Mouse (Mus musculus) telencephalon, adult 2 months (tissue): ENCODE measurements around the gene Slamf8.

Experiments used
- DNase-seq: peaks from one replicate; pipeline ENCODE4 v3.0.0-alpha.2; 2011; ENCODE audit warnings: low read depth, low spot score

Gene Slamf8

DNA sequence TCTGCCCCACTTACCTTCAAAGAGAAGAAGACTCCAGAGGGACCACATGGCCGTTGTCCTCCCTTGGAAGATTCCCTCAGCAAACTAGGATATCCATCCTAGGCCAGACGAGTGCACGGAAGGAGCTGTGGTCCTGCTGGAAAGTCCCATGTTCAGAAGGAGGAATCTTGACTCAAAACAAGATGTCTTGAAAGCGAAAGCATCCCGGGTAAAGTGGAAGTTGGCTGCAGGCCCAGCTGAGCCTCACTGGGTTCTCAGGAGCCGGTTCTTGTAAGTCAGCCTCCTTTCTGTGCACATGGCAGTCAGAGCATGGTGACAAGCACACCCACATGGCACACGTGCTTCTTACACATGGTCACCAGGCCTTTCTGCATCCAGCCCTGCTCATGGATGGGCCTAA is at the start of gene Slamf8:
Gene Slamf8, minus strand, starts transcription at position 184 of the 400 bp plus-strand sequence.
- DNase-seq, result peak; percentile 23

DNA sequence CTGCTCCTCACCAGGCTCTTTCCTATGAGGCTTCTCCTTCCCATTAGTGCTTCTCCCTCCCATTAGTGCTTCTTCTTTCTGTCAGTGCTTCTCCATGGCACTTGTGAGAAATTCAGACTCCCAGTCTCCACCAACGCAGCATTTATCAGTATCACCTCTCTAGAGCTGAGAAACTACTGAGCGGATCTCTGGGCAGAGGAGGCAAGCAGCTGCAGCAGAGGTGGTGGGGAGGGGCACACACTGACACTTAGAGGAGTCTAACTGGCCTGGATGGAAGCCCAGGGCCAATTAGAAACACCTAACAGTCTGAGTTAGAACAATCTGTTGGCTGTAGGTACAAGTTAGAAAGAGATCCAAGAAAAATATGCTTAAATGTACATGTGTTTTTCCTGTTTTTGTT is 48.4 kb upstream of the Slamf8 start:
- DNase-seq, result no peak

DNA sequence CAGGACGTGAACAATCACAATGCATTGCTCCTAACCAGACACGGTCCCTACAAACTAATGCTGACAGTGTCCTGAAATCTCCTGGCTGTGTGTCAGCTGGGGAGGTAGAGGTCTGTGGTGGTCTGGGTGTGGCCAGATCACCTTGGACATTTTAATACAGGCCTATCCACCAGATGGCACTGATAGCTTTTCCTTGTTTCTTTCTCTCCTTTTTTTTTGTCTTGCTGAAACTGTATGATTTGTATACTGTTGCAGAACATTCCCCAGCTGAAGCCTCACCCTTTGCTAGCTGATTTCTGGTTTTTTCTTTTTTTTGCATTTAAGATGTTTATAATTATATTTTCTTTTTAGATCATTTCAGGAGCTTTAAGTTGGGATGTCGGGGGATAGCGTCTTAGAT is 47.4 kb upstream of the Slamf8 start:
- DNase-seq, result no peak

DNA sequence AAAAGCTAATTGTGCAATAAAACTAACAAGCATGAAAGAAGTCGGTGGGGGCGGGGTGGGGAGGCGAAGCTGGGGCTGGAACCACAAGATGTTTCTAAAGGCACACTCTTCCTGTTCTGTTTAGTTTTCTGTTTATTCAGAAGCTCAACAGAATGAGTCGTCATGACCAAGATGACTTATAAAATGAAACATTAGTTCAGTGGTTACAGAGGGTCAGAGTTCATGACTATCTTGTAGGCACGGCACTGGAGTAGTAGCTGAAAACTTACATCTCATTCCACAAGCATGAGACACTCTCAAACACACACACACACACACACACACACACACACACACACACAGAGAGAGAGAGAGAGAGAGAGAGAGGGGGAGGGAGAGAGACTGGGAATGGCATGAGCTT is 45.9 kb upstream of the Slamf8 start:
- DNase-seq, result no peak

DNA sequence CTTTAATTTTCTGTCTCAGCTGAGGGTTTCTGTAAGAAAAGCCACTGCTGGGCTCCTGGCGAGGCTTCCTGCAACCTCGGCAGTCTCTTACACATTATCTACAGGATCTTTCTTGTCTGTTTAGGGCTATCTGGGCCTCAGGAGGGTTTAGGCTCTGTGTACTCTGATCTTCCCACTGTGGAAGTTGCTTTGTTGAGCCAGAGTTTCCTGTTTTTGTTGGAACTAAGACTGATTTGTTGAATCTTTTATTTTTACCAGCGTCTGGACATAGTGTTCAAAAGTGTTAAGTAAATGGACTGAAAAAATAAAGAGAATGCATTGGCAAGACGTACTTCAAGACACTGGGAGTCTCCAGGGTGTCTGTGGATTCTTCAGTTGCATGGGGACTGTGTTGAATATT is 44.9 kb upstream of the Slamf8 start:
- DNase-seq, result no peak

DNA sequence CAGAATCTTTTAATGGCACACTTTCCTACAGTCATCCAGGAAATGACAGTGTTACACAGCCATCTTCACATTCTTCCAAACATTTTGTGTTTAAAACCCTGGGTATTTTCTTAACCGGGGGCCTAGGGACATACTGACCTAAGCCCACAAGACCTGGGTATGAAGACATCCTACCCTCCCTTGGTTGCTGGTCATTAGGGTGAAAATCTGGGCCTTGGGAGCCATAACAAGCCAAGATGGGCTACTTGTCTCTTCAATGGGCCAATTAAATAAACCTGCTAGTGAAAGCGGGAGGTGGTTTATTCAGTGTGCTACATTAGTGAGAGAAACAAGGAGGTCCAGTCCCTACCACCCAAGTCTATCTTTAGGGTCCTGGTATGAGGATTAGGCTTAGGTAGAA is 43.8 kb upstream of the Slamf8 start:
- no peak for DNase-seq

DNA sequence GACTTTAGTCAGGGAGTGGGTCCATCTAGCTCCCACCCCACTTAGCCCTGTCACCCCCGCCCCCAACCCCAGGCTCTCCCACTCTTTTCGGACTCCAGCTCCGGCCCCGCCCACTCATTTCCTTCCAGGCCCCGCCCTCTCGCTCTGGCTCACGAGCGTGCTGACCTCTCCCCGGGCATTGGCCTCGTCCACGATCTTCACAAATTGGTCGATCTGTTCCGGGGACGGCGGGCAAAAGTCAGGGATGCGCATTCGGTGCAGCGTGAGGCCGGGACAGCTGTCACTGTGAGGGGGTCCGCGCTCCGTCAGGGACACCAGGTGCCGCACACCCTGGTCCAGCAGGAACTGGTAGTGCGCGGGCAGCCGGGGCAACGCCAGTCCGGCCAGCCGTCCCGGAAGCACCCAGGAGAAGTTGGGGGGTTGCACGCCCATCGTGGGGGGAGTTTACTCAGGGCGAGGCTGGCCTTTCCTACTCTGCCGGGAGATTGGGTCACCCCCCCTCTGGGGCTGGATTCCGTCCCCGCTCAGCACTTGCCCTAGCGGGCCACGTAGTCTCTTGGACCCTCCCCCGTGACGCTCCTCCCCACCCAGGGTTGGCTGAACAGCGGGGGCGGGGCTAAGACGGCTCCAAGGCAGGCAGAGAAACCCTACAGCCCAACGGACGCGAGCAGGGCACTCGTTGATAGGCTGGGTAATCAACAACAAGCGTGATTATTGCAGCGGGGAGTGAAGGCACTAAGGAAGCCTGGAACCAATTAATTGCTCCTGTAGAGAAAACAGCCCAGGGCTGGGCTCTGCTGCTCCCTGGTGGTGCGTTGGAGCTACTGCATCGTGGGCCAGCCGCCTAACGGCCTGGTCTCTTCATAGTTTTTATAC is 42.3 kb upstream of the Slamf8 start, which contains the start of gene Dusp23:
Gene Dusp23, minus strand, starts transcription at position 512 of the 876 bp plus-strand sequence.
- DNase-seq, result peak; percentile 96

DNA sequence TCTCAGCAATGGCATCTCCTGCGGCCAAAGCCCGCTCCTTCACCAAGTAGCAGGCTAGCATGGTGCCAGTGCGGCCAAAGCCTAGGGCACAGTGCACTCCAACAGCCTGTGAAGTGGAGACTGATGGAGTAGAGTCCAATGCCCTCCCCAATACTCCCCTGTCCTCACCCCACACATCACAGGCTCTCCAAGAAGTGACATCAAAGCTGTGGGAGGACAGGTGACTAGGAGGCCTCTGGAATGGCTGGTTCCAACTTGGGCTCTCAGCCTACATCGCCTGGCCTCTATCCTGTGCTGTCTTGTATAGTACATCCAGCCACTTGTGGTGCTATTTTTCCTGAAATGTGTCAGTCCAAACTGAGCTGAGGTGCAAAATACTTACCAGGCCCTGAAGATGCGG is 41.4 kb upstream of the Slamf8 start:
- no peak for DNase-seq

DNA sequence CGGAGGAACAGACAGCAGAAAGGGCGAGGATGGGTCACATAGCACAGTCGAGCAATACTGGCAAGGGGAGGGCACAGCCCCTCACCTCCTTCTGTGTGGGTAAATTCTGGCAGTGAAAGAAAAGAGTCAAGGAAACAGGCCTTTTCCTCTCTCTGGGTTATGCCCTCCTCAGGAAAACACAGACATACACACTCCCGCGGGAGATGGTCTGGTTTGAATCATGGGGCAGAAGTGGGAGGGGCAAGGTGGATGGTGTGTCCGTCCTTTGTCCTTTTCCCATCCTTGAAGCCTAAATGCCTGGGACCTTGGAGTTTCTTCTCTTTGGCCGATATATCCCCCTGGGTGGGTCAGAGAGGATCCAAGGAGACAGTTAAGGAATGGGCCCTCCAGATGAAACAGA is 39.5 kb upstream of the Slamf8 start:
- DNase-seq, result no peak

DNA sequence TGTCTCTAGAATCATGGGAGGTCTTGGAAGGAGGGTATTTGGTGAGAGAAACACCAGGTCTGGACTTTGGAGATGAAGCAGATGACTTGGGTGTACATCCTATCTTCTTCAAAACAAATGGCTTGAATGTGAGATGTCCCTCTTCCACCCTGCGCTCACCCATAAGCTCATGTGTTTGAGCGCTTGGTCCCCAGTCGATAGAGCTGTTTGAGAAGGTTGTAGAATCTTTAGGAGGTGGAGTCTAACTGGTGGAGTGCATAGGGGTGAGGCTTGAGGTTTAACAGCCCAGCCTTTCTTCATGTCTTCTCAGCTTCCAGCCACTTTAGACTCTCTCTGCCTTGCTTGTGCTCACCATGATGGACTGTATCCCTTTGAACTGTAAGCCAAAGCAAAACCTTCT is 35.9 kb upstream of the Slamf8 start:
- no peak for DNase-seq

DNA sequence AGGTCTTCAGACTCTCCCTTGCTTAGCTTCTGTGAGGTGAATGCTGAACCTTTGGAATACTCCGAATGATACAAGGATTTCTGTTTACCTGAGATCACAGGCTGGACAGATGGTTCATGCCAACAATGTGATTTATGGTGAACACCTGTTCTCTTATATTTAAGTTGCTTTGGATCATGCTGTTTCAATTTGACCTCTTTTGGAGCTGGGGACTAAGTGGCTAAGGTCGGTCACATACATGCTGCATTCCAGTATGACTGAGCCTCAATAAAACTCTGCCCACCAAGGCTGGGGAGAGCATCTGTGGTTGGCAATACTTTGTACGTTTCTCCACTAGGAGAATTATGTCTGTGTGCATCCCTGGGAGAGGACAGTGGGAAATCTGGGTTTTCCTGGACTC is 33.7 kb upstream of the Slamf8 start:
- no peak for DNase-seq

DNA sequence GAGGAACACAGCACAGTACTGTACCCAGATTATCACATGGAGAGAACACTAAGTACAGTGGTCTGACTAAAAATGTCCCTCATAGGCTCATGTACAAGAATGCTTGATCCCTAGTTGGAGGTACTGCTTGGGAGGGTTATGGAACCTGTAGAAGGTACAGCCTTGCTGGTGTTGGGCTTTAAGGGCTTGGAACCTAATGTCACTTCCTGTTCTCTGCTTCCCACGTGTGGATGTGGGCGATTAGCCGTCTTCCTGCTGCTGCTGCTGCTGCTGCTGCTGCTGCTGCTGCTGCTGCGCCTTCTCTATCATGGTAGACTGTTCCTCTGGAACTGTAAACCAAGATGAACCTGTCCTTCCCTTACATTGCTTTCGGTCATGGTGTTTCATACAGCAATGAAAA is 33.2 kb upstream of the Slamf8 start:
- no peak for DNase-seq

DNA sequence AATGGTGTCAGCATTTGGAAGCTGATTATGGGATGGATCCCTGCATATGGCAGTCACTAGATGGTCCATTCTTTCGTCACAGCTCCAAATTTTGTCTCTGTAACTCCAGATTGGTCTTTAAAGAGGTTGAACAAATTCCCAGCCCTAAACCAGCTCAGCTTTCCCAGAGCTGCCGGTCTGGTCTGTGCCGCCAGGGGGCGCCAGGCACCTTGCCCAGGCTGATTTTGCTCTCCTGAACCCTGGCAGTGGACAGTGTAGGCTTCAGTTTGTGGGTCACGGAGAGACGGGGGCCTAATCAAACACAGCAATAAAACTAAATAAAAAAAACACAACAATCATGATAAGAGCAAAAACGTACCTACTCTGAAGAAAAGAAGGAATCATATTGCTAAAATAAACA is 28.9 kb upstream of the Slamf8 start:
- DNase-seq, result no peak

DNA sequence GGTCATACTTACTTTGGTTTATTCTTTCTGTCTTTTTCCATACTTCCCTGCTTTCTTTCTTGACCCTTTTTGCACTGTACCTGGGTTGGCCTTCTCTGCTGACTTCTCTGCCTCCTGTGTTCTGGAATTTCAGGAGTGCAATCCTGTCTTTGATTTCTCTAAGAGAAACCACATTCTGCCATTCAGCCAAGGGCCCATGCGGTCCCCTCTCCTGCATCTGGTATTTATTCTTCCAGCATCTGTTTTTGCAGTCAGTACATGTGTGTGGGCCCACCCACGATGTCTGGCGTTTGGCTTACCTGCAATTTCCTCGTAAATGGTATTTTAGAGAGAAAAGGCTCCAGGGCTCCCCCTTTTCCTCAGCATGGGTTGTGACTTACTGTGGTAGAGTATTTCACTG is 27.8 kb upstream of the Slamf8 start:
- no peak for DNase-seq

DNA sequence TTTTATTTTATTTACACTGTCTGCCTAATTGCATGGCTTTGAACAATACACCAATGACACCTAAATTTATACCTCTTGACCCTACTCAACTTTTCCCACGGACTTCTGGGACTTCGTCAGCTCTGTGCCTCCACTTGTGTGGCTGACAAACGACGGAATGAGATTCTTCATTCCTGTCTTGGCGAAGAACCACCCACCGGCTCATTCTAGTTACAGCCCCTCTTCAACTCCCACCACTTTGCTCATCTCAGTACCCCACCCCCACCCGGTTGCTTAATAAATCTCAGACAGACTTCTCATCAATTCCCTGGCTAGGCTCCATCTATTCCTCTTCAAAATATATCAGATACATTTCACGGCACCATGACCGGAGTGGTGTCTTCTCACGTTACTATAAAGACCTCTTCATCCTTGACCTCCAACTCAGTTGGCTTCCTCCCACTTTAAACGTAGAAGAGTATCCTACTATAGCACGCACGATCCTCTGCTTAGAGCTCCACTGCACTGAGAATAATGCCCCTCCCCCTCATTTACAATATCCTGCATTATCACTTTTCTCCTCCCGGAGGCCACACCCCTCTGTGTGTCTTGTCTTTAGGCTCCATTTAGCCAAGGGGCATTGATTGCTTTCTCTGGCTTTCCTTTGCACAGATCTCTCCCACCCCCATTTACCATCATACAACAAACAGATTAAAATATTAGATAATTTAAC is 27.2 kb upstream of the Slamf8 start:
- DNase-seq, result no peak

DNA sequence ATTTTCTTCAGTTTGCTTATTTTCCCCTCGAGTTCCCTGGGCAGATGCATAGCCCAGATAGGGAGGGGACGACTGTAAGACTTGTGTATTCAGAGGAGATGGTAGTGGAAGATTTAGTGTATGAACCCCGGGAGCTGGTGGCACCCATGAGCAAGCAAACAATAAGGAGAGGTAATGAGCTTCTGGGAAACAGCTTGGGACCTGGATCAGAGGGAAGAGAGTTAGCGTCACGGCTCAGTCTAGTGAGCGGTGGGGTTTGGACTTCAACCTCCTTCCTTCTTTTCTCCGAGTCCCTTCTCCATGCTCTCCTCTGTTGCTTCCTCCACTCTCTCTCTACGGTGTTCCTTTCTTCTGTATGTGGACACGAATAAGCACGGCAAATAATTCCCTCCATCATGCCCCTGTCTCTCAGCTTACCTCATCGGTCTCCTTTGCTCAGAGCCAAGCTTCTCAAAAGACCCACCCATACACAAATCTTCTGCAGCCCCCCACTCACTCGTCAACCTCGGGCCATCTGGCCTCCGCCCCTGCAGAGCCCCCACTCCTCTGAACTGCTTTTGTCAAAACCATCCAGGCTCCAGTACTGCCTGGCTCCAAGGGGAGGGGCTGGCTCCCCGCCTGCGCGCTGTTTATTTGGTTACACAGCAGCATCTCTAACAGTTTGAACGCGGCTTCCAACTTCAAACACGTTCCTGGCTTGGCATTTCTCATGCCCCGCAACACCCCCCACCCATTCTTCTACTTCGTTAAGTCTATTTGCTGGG is 26.4 kb upstream of the Slamf8 start:
- no peak for DNase-seq

DNA sequence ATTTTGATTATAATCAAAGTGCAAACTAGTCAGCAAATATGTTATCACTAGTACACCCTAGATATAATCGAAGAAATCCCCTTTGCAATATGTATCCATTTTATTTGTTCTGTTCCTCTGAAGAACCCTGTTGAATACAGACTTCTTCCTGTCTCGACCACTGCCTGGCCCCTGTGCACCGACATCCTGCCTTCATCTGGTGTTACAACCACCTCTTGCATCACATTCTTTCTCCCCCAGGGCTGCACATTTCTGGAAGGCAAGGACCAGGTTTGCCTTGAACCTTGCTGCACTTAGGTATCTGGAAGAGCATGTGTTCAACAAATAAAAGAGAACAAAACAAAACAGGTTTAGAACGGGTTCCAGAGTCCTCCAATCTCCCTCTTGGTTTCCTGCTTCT is 25.0 kb upstream of the Slamf8 start:
- no peak for DNase-seq

DNA sequence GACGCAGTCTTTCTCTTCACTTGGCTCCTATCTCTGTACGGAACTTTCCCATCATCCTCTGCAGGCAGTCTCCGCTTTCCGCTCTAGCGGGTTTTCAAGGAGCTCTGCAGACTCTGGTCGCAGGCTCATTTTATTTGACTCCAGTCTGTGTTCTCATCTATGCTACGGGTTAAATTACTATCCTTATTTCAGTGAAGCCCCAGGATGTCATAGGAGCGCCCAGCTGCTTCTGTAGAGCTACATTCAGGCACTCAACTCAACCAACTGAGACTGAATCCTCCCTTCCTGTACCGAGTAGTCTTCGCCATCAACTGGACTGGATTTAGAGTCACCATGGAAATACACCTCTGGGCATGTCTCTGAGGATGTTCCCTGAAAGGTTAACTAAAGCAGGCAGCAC is 24.3 kb upstream of the Slamf8 start:
- no peak for DNase-seq

DNA sequence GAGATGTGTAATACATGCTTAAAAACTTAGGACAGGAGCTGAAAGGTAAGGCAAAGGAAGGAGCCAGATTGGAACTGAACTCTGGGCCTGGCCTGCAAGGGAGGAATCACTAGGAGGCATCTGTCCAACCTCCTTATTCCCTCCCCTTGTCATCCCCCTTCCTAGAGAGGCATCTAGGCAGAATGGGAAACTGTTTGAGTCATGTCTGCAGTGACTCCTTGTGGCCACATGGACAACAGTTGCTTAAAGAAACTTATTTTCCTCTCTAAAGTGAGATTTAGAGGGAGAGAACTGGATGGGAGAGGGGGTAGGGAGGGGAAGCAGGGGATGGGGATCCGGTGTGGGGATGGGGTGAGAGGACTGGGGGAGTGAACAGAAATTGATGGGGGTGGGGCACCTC is 22.4 kb upstream of the Slamf8 start:
- no peak for DNase-seq

DNA sequence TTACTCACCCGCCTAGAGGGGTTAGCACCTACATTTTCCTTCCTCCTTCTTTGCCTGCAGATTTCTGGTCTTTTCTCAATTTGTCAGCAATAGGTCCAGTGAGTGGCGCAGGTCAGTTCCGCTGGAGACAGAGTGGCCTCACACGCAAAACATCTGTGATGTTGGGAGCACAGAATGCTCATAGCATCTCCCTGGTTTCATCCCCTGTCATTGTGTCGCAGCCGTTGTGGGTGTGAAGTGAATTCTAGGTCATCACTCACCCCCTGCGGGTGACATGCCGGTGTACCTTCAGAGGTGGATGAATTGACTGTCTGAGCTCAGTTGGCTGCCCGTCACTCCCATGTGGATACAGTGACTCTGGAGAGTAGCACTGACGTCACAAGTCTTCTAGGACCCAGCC is 20.9 kb upstream of the Slamf8 start:
- DNase-seq, result no peak

DNA sequence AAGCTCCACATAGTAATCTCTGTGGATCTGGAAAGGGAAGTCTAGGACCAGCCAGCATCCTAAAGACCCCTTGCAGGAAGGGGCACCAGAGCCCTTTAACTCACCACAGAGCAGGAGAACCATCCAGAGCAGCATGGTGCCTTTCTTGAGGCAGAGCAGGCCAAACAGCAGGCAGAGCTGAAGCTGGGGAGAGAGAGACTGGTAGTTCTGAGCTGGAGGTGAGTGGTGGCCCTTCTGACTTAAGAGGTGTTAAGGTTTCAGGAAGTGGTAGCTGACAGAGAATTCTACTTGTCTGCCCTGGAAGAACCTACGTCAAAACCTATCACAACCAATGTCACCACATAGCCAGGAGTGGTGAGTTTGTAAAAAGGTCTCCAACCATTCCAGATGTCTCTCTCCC is 12.0 kb upstream of the Slamf8 start, which contains the start of gene Fcrl6:
Gene Fcrl6, minus strand, starts transcription at position 226 of the 400 bp plus-strand sequence.
- DNase-seq, result no peak

DNA sequence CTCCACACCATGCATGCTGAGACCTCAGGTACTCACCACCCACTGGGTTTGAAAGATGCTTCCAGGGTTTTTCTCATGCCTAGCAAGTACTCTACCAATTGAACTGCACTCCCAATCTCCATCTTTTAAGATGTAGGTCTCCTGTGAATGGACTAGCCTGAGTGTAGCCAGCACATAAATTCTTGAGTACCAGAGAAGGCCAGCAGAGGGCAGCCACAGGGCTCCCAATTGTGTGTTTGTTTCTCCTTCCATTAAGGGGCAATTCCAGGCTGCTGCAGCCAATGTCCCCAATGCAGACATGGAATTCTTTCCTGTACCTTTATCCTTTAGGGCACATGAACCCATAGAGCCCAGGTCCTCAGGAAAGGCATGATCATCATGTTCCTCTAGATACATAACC is 4.1 kb upstream of the Slamf8 start:
- DNase-seq, result no peak
